Mouse (Mus musculus) bone marrow, adult 2 months (tissue): Measurements from ENCODE around the gene Gm10203.

Experiments
- CTCF ChIP-seq: fragments of 200-500 bp; IDR thresholded peaks from 2 replicates; pipeline ENCODE4 v1.5.1; 2011; ENCODE audit warnings: low read length, control low read depth; ENCODE audit not compliant: control insufficient read depth, insufficient read depth
- POLR2A ChIP-seq: fragments of 200-500 bp; IDR thresholded peaks from 2 replicates; pipeline ENCODE4 v1.6.1; 2011; ENCODE audit warnings: low read depth, mild to moderate bottlenecking, control low read depth, low read length, borderline replicate concordance; ENCODE audit not compliant: control insufficient read depth

DNA sequence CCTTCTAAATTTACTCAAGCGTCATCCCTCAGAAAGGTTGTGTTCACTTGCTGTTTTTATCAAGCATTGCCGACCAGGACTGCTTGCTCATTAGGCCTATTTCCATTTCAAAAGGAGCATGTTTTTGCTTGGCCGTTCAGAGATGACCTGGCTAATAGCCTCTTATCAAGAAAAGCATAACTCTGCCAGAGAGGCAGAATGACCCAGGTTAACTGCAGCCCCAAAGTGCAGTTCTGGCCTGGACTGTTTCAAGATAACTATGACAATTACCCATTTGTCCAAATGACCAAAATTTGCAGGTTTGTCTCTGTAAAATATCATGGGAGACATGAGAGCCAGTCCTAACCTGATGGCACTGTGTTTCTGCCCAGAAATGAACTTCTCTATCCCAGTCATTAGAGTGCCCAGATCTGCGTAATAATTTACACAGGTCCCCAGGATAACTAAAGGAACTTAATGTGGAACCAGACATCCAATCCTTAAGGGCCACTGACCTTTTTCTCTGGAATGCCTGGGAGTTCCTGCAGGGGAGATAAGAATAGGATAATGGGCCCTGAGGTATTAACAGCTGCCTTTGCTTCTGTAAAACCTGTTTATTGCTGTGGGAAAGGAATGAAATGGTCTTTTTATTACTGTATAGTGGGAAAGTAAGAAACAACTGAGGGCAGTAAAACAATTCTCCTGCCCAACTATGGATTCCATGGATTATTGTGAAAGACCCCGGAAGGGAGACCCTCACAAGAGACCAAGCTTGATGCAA, 4.6 kb downstream of the Gm10203 start:
- TF ChIP-seq POLR2A (no peak), CTCF (no peak)
